Mouse (Mus musculus): ENCODE data around the gene Hoga1.

Gene Hoga1

GRCm38 (mm10) chr19:42045269-42046102 is at the start of gene Hoga1:
Gene Hoga1, plus strand, starts transcription at chr19:42045610.
- DNase-seq, result peak; percentile 60

GRCm38 (mm10) chr19:41997090-41997489 is 48.3 kb upstream of the Hoga1 start:
- no peak for DNase-seq

- DNase-seq, result no peak
Observed at GRCm38 (mm10) chr19:41998770-41999548, 46.5 kb upstream of the Hoga1 start.

GRCm38 (mm10) chr19:41999688-42000283 is 45.6 kb upstream of the Hoga1 start:
- DNase-seq, result no peak

GRCm38 (mm10) chr19:42000446-42000958 is 44.9 kb upstream of the Hoga1 start:
- no peak for DNase-seq

- DNase-seq, result no peak
Observed at GRCm38 (mm10) chr19:42001253-42001980, 44.0 kb upstream of the Hoga1 start.

GRCm38 (mm10) chr19:42004258-42004657 is 41.2 kb upstream of the Hoga1 start:
- no peak for DNase-seq

- no peak for DNase-seq
Observed at GRCm38 (mm10) chr19:42005616-42006015, 39.8 kb upstream of the Hoga1 start.

- no peak for DNase-seq
Observed at GRCm38 (mm10) chr19:42006568-42006967, 38.8 kb upstream of the Hoga1 start.

GRCm38 (mm10) chr19:42008586-42008985 is 36.8 kb upstream of the Hoga1 start:
- DNase-seq, result no peak

GRCm38 (mm10) chr19:42009067-42009466 is 36.3 kb upstream of the Hoga1 start:
- no peak for DNase-seq

GRCm38 (mm10) chr19:42010436-42010835 is 35.0 kb upstream of the Hoga1 start:
- no peak for DNase-seq

GRCm38 (mm10) chr19:42011123-42011522 is 34.3 kb upstream of the Hoga1 start:
- no peak for DNase-seq

- no peak for DNase-seq
Observed at GRCm38 (mm10) chr19:42014231-42014825, 31.1 kb upstream of the Hoga1 start.

GRCm38 (mm10) chr19:42015001-42015400 is 30.4 kb upstream of the Hoga1 start:
- DNase-seq, result no peak

GRCm38 (mm10) chr19:42016251-42016650 is 29.2 kb upstream of the Hoga1 start:
- DNase-seq, result no peak

GRCm38 (mm10) chr19:42016840-42017239 is 28.6 kb upstream of the Hoga1 start:
- DNase-seq, result no peak

GRCm38 (mm10) chr19:42017399-42018247 is 27.8 kb upstream of the Hoga1 start:
- peak; percentile 97 for DNase-seq

GRCm38 (mm10) chr19:42019011-42019522 is 26.3 kb upstream of the Hoga1 start:
- no peak for DNase-seq

- DNase-seq, result no peak
Observed at GRCm38 (mm10) chr19:42021681-42022541, 23.5 kb upstream of the Hoga1 start.

Data from cerebellum, adult 11-12 months (tissue).